Mouse (Mus musculus): ENCODE measurements around the gene Wdr31.

DNA sequence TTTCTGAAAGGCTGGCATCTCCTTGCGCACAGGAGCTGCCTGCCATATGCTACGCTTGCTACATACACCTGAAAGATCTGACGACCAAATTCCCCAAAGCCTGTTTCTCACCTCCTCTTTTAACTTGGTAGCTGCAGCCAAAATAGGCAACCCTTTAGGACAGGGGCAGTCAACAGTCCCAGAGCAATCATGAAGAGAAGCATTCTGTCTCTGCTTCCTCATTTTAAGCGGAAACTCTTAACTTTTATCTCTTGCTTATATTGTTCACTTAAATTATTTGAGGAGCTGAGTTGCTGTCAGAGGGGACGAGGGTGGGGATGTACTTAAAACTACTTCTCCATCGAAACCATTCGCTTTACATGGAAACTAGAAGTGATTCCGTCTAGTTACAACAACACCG lies 41.1 kb downstream of the Wdr31 start:
- TF ChIP-seq POLR2A (IDR thresholded peaks at IDR 0.05; ENCODE audit: low read depth, low read length): no peak
- TF ChIP-seq CTCF (IDR thresholded peaks at IDR 0.05; ENCODE audit: extremely low read depth, insufficient read length, insufficient replicate concordance, low read depth, low read length): no peak

Data from small intestine, adult 2 months (tissue).